9 mouse cellular contexts compared by ENCODE assay signal in genomic region chr6:92414478-92415404, GRCm38 (mm10).
DNase-seq lines count a peak whose midpoint lies in the region; ATAC-seq lines count a peak whose summit lies in the region.
"Had no signal": no experiment of that assay in that cellular context is flagged by ENCODE, and none has a peak within 500 bp of the region (broad histone marks: within the 10 kb centered on the region; RNA-seq: fewer than 3 reads in every experiment).

No protein-coding gene starts in this region.

- no peak overlapping the region for H3K4me2 ChIP-seq in intestine, embryonic 15.5 days (replicated peaks)
- no peak overlapping the region for H3K4me2 ChIP-seq in neural tube, embryonic 14.5 days (ENCODE audit: low read depth, low read length)
- no peak overlapping the region for H3K4me2 ChIP-seq in liver, embryonic 12.5 days

- no peak overlapping the region for H3K9ac ChIP-seq in intestine, embryonic 15.5 days
- H3K9ac ChIP-seq in neural tube, embryonic 14.5 days (replicated peaks; ENCODE audit: low read depth, low read length): no peak overlapping the region
- no peak overlapping the region for H3K9ac ChIP-seq in liver, embryonic 12.5 days

- DNase-seq in heart, embryonic 10.5 days (ENCODE audit: low spot score): no peak
- no peak for DNase-seq in heart, postnatal 14 days
- DNase-seq in embryo, embryonic 11.5 days (ENCODE audit: low read depth, low spot score): peak; percentile 39
- no peak for DNase-seq in adrenal gland, adult 8-10 months
- no peak for DNase-seq in thymus, postnatal 4 days
- DNase-seq: right cerebral cortex, adult 18-20 months had no signal

- intact Hi-C loops in heart, postnatal 14 days (cut with DNase I): no loop called here

- peaks cover 12% of the 10 kb centered on the region for H3K4me1 ChIP-seq in heart, embryonic 10.5 days
- H3K4me1 ChIP-seq in intestine, embryonic 15.5 days (replicated peaks): 0 out of 2 replicates have a peak, but pooled peaks cover 12% of the 10 kb centered on the region
- H3K4me1 ChIP-seq in neural tube, embryonic 14.5 days (ENCODE audit: control insufficient read depth, insufficient read depth, low read length): peaks cover 17% of the 10 kb centered on the region
- no peaks in the 10 kb centered on the region for H3K4me1 ChIP-seq in liver, embryonic 12.5 days

- 63% methylated on average over 8 of the region's 8 CpGs for WGBS in heart, embryonic 10.5 days
- WGBS in intestine, embryonic 15.5 days: 28% methylated on average over 8 of the region's 8 CpGs
- WGBS in neural tube, embryonic 14.5 days: 28% methylated on average over 8 of the region's 8 CpGs
- WGBS in liver, embryonic 12.5 days (ENCODE audit: insufficient replicate concordance): 55% methylated on average over 8 of the region's 8 CpGs

- H3K4me3 ChIP-seq in heart, embryonic 10.5 days: no peak overlapping the region
- H3K4me3 ChIP-seq in intestine, embryonic 15.5 days (replicated peaks): no peak overlapping the region
- H3K4me3 ChIP-seq in neural tube, embryonic 14.5 days (ENCODE audit: low read depth, low read length): no peak overlapping the region
- H3K4me3 ChIP-seq in liver, embryonic 12.5 days: no peak overlapping the region

- peaks cover 24% of the 10 kb centered on the region for H3K36me3 ChIP-seq in heart, embryonic 10.5 days
- H3K36me3 ChIP-seq in intestine, embryonic 15.5 days: no peaks in the 10 kb centered on the region; the same call in 1 of the 2 replicates
- peaks cover 24% of the 10 kb centered on the region for H3K36me3 ChIP-seq in neural tube, embryonic 14.5 days (ENCODE audit: control insufficient read depth, insufficient read depth, low read length)
- no peaks in the 10 kb centered on the region for H3K36me3 ChIP-seq in liver, embryonic 12.5 days

- 0 out of 2 replicates have a peak overlapping the region, but pooled peaks have one; percentile 16 for H3K27ac ChIP-seq in heart, embryonic 10.5 days
- peak overlapping the region; percentile 89 for H3K27ac ChIP-seq in intestine, embryonic 15.5 days
- peak overlapping the region; percentile 25 for H3K27ac ChIP-seq in neural tube, embryonic 14.5 days (ENCODE audit: low read depth, low read length)
- H3K27ac ChIP-seq in liver, embryonic 12.5 days: no peak overlapping the region

- H3K9me3 ChIP-seq in heart, embryonic 10.5 days: no peaks in the 10 kb centered on the region
- no peaks in the 10 kb centered on the region for H3K9me3 ChIP-seq in intestine, embryonic 15.5 days
- no peaks in the 10 kb centered on the region for H3K9me3 ChIP-seq in neural tube, embryonic 14.5 days (ENCODE audit: control insufficient read depth, low read length)
- H3K9me3 ChIP-seq in liver, embryonic 12.5 days (replicated peaks): no peaks in the 10 kb centered on the region

- no peaks in the 10 kb centered on the region for H3K27me3 ChIP-seq in heart, embryonic 10.5 days (ENCODE audit: insufficient read depth, poor library complexity, severe bottlenecking)
- no peaks in the 10 kb centered on the region for H3K27me3 ChIP-seq in intestine, embryonic 15.5 days (replicated peaks)
- no peaks in the 10 kb centered on the region for H3K27me3 ChIP-seq in neural tube, embryonic 14.5 days (ENCODE audit: control insufficient read depth, insufficient read depth, low read length)
- H3K27me3 ChIP-seq in liver, embryonic 12.5 days (replicated peaks): no peaks in the 10 kb centered on the region

- ATAC-seq in intestine, embryonic 15.5 days: peak; percentile 92
- peak; percentile 79; the same call in 1 of the 2 replicates for ATAC-seq in neural tube, embryonic 14.5 days (ENCODE audit: low read depth)
- no peak for ATAC-seq in liver, embryonic 12.5 days
